Mouse (Mus musculus) cerebellum, adult 9-10 months (tissue): Measurements from ENCODE around the gene Pfn4.
"Not testable (repeated sequence)": the region's sequence is repeated elsewhere in the genome, so short reads cannot be mapped to it uniquely, and the experiment has no call there.

Experiments
- DNase-seq: peaks from one replicate; pipeline ENCODE4 v3.0.0; 2022

Pfn4 gene

GRCm38 (mm10) chr12:4768492-4769332 lies at the start of gene Pfn4, which contains the start of gene Fam228b:
Gene Pfn4 (plus strand): TSS chr12:4769022.
Gene Fam228b (minus strand): TSS chr12:4769267.
- peak; percentile 97 for DNase-seq

DNA sequence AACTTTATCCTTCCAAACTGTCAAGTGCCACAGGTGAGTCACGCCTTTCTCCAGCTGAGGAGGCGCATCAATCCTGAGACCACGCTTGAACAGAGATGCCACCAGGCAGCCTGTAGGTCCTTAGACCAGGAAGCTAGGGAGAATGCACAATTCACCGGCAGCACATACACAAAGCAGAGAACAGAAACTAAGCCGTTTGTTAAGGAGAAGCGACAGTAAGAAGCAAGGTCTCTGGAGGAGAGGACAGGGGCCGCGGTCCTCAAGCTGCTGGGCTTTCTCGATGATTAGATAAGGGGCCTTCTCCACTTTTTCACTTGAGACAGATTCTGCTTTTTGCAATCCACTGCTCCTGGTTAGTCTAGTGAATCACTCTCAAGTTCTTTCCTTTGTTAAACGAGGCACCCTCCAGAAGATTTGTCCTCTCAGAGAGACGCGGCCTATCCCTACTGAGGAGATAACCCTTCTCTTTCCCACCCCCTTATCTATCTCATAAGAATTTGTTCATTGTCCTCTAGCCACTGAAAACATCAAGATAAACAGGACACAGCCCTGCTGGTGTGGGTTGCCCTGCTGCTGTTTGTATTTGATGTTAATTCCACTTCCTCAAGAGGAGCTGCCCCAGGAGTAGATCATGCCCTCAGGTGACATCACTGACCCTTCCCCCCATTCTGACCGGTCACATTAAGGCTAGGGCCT lies 49.6 kb upstream of the Pfn4 start:
- no peak for DNase-seq

DNA sequence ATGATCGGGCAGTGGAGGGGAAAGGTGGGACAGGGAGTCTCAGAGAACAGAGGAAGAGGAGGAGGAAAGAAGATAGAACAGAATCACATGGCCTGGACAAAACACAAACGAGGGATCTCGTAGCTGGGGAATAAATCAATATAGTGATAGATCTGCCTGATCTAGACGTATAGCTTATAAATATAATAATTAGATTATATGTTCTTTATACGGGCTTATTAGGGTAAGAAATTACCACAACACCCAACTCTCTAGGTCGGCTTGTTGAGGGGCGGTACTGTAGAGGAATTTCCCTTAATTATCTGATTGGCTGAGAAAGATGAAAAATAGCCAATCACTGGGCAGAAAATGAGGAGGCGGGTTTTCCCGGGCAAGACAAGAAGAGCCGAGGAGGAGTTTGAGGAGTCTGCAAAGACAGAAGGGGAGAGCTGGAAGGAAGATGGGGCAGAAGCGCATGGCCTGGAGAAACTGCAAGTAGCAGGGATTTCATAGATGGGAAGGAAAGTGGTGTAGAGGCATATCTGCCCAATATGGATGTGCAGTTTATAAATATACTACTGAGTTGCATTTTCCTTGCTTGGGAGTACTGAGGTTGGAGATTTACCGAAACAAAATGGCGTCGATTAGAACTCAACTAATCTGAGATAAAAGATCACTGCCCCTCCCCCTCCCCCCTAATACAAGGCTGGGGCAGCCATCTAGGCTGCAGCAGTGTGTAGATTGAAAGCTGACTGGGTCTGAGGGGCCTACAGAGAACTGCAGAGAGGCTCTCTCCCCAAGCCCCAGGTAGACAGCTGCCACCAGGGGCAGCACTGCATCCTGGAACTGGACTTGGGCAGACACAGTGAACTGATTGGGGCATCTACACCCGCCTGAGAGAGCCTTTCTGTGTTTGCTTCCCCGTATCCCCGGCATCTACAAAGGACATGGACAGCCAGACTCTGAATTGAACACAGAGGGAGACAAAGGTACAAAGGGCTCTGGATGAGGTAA lies 48.8 kb upstream of the Pfn4 start:
- no peak for DNase-seq

DNA sequence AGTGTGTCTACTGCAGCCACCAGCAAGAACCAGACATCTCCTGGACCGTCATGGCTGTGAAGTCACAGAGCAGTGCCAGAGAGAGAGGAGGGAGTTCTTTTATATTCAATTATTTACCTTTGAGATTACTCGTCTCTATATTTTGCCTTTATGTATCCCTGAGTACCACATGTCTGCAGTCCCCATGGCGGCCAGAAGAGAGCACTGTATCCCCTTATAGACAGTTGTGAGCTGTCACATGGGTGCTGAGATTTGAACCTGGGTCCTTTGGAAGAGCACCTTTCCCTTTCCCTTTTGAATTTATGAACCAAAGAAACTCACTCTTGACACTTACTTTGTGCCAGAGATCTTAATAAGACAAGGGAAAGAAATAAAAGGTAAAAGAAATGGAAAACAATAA lies 39.7 kb upstream of the Pfn4 start:
- DNase-seq, result no peak

DNA sequence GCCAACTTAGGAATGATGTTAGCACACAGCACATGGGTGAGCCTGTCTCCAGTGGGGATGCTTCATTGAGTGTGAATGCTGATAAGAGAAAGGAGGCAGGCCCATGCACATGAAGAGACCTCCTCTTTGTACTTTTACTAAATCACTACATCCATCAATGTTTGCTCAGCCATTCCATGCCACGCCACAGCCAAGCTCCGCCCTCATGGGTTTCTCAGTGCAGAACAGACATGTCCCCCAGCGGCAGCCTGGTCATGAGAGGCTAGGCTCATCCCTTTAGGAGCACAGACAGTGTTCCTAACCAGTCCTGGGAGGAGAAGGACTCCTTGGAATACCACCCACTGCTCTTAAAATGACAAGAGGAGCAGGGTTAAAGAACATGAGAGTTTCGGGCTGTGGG lies 37.2 kb upstream of the Pfn4 start:
- DNase-seq, result no peak

DNA sequence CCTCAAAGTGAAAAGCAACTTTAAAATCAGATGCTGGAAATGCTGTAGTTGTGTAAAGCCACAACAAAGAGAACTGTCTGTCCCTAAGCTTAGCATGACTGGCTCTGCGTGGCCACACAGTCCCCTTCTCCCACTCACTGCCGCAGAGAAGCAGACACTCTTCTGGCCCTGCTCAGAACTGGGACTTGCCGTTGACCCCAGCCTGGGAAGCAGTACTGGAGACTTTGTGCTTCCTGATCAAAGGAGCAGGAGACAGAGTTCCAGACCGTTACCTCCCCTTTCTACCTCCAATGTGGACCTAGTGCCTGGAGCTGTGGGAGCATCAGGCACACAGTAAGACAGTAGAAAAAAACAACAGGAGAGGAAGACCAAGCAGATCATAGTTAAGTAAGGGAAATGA lies 36.5 kb upstream of the Pfn4 start:
- no peak for DNase-seq

- DNase-seq, result no peak
Observed at GRCm38 (mm10) chr12:4738031-4738576, 30.7 kb upstream of the Pfn4 start, which contains the start of gene Fam228a. Gene Fam228a (minus strand): TSS chr12:4738430.

- no peak for DNase-seq
Observed at GRCm38 (mm10) chr12:4740823-4741222, 28.0 kb upstream of the Pfn4 start.

GRCm38 (mm10) chr12:4742183-4742582 lies 26.6 kb upstream of the Pfn4 start:
- no peak for DNase-seq

GRCm38 (mm10) chr12:4744486-4744885 lies 24.3 kb upstream of the Pfn4 start:
- DNase-seq, result no peak

- not testable (repeated sequence) for DNase-seq
Observed at GRCm38 (mm10) chr12:4754451-4754850, 14.4 kb upstream of the Pfn4 start.

GRCm38 (mm10) chr12:4757060-4757459 lies 11.8 kb upstream of the Pfn4 start:
- DNase-seq, result no peak

DNA sequence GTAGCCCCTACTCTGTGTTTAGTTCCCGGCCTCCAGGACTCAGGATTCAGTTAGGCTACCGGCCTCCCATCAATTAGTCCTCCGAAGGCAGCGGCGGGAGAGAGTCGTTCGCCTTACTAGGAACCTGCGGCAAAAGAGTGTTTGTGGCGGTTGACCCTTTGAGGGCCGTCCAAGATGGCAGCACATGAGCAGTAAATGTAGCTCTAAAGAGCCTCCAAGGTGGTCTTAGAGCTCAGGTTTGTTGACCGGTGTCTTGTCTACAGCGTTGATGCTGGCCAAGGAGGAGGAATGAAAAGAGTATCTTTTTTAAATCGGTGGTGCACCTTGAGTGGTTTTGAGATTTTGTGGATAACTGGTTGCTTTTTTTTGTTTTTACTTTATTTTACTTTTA lies 506 bp downstream of the Pfn4 start:
- no peak for DNase-seq

DNA sequence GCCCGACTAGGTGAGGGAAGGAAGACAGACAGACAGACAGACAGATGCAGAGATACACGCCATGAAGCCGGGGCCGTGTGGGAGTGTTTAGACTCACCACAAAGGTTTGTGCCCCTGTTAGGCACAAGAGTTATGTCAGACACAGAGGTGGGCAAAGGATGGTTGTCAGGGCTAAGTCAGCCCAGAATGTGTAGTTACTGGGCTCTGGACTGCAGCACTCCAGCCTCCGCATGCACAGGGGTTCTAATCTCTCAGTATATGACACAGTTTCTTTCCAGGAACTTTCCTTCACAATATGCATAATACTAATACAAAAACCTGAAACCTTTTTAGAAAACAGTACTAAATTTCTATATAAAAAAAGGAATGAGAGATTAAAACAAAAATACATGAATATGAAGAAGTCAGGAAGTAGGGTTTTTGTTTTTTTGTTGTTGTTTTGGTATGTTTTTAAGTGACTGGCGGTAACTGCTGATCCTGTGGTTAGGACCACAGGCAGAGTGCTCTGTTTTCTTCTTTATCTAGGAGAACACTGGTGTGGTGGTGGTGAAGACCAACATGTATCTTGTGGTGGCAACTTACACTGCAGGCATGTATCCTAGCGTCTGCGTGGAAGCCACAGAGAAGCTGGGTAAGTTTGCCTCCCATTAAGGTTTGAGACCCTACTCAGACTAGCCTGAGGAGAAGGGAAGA lies 6.2 kb downstream of the Pfn4 start:
- no peak for DNase-seq

- DNase-seq, result no peak
Observed at GRCm38 (mm10) chr12:4775588-4775949, 6.7 kb downstream of the Pfn4 start.

- DNase-seq, result no peak
Observed at GRCm38 (mm10) chr12:4777734-4778133, 8.9 kb downstream of the Pfn4 start.

DNA sequence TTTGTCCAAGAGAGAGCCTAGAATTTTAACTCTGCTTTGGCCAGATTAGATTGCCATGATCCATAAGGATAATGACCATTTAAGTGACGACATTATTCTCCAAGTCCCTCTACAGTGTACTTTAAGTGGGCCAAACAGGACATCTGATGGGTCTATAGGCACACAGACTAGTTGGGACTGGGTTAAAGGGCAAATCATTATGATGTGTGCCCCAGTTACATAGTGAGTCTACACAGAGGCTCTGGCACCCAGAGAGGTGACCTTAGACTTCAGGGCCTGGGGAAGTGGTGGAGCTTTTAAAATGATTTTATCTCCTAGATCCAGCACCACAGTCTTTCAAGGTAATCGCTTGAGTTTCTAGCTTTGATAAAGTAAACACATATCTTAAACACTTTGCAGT lies 11.4 kb downstream of the Pfn4 start:
- DNase-seq, result no peak

DNA sequence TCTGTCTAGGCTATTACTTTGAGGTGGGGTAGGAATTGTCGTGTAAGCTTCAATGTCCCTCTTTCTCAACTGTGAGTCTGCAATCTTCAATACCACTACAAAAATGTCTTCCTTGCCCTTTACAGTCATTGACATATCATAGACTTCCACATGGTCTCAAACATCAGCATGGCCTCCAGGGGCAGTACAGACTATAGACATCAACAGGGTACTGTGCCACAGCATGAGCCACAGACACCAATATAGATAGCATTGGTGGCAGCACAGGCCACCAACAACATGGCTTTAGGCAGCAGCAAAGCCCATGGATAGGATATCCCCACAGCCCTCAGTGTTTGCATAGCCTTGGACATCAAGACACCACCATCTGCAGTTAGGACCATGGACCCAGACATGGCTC lies 12.4 kb downstream of the Pfn4 start:
- no peak for DNase-seq

DNA sequence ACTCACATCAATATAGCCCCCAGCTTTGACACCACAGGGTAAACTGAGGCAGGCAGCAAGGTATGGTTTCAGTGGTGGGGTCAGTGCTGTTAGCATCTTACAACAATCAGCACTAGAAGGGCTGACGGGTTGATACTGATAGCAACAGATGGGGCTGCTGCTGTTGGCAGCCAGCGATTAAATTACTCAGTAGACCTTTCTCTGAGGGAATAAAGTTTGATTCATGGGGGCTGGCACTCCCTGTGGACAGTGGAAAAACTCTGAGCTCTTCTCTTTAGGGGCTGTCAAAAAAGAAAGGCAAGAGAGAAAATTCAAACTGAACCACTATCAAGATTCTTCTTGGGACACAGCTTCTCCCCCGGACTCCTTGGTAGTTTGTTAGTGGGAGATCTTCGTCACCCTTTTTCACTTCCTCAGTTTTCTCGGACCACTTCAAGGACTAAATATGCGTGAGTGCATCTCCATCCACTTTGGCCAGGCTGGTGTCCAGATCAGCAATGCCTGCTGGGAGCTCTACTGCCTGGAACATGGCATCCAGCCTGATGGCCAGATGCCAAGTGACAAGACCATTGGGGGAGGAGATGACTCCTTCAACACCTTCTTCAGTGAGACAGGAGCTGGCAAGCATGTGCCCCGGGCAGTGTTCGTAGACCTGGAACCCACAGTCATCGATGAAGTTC lies 13.0 kb downstream of the Pfn4 start:
- DNase-seq, result peak; percentile 28

DNA sequence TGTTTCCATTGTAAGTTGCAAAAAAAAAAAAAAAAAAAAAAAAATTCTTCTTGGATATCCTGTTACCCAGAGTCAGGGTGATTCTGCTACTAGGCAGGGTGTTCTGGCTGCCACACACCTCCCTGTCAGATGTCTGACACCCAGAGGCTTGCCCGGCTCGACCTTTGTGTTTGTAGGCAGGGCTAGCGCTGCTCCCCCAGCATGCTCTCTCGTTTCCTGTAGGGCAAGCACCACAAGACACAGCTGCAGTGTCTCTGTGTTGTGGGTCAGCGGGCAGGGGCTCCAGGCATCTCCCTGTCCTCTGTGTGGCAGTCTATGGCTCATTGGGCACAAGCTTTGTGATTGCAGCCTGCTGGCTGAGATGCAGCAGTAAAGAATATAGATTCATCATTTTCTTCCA lies 14.8 kb downstream of the Pfn4 start:
- no peak for DNase-seq

DNA sequence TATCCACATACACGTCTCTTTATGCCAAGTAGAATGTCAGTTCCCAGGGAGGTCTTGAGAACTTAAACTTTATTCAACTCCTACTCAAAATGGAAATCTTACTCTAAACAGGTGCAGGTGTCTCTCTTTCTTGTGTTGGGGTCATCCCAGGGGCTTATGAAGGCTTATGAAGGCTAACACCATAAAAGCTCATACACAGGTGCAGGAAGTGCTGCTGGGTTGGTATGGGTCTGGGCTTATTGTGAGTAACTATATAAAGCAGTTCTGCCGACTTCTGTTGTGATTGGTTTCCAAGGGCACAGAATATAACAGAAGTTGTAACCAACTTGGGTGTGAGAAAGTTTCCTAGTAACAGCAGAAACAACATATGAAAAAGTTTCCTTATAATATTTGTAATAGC lies 15.6 kb downstream of the Pfn4 start:
- no peak for DNase-seq

GRCm38 (mm10) chr12:4788128-4788527 lies 19.3 kb downstream of the Pfn4 start:
- DNase-seq, result not testable (repeated sequence)
